Mouse (Mus musculus): ENCODE results near the gene Ppm1h.

Ppm1h gene

GRCm38 (mm10) chr10:122744970-122745369 lies 66.4 kb downstream of the Ppm1h start:
- DNase-seq (ENCODE audit: low spot score in 2 of 2), result no peak

GRCm38 (mm10) chr10:122746211-122746610 lies 67.6 kb downstream of the Ppm1h start:
- DNase-seq (ENCODE audit: low spot score in 2 of 2), result no peak

GRCm38 (mm10) chr10:122747151-122747925 lies 68.8 kb downstream of the Ppm1h start:
- DNase-seq (ENCODE audit: low spot score in 2 of 2), result no peak

- no peak for DNase-seq (ENCODE audit: low spot score in 2 of 2)
These were observed 69.9 kb downstream of the Ppm1h start for GRCm38 (mm10) chr10:122748361-122748951.

- no peak for DNase-seq (ENCODE audit: low spot score in 2 of 2)
These were observed 70.5 kb downstream of the Ppm1h start for GRCm38 (mm10) chr10:122749071-122749470.

GRCm38 (mm10) chr10:122749876-122750275 lies 71.3 kb downstream of the Ppm1h start:
- DNase-seq (ENCODE audit: low spot score in 2 of 2), result no peak

- DNase-seq (ENCODE audit: low spot score in 2 of 2), result no peak
These were observed 74.7 kb downstream of the Ppm1h start for GRCm38 (mm10) chr10:122752950-122753923.

- no peak for DNase-seq (ENCODE audit: low spot score in 2 of 2)
These were observed 75.4 kb downstream of the Ppm1h start for GRCm38 (mm10) chr10:122753924-122754307.

GRCm38 (mm10) chr10:122754967-122755366 lies 76.4 kb downstream of the Ppm1h start:
- no peak for DNase-seq (ENCODE audit: low spot score in 2 of 2)

GRCm38 (mm10) chr10:122756879-122757530 lies 78.4 kb downstream of the Ppm1h start:
- DNase-seq (ENCODE audit: low spot score in 2 of 2), result no peak

- DNase-seq (ENCODE audit: low spot score in 2 of 2), result no peak
These were observed 79.2 kb downstream of the Ppm1h start for GRCm38 (mm10) chr10:122757727-122758126.

GRCm38 (mm10) chr10:122758346-122758745 lies 79.8 kb downstream of the Ppm1h start:
- no peak for DNase-seq (ENCODE audit: low spot score in 2 of 2)

- no peak for DNase-seq (ENCODE audit: low spot score in 2 of 2)
These were observed 81.2 kb downstream of the Ppm1h start for GRCm38 (mm10) chr10:122759729-122760128.

GRCm38 (mm10) chr10:122760469-122761307 lies 82.1 kb downstream of the Ppm1h start:
- DNase-seq (ENCODE audit: low spot score in 2 of 2), result no peak

GRCm38 (mm10) chr10:122762772-122763511 lies 84.4 kb downstream of the Ppm1h start:
- DNase-seq (ENCODE audit: low spot score in 2 of 2), result no peak

GRCm38 (mm10) chr10:122763596-122763995 lies 85.0 kb downstream of the Ppm1h start:
- DNase-seq (ENCODE audit: low spot score in 2 of 2), result no peak

- no peak for DNase-seq (ENCODE audit: low spot score in 2 of 2)
These were observed 86.1 kb downstream of the Ppm1h start for GRCm38 (mm10) chr10:122764653-122765052.

GRCm38 (mm10) chr10:122765521-122765920 lies 87.0 kb downstream of the Ppm1h start:
- DNase-seq (ENCODE audit: low spot score in 2 of 2), result no peak

GRCm38 (mm10) chr10:122765992-122766391 lies 87.4 kb downstream of the Ppm1h start:
- no peak for DNase-seq (ENCODE audit: low spot score in 2 of 2)

All from left cerebral cortex, adult 9 months (tissue).